Mouse (Mus musculus) frontal cortex, postnatal 10 days (tissue): ENCODE results near the gene Kalrn.

ENCODE experiments used
- DNase-seq, 2 experiments: peaks; one replicate each; pipeline ENCODE4 v3.0.0; 2022; ENCODE audit warnings: low spot score in 2 of 2, mixed read lengths in 1 of 2

Gene Kalrn

DNA sequence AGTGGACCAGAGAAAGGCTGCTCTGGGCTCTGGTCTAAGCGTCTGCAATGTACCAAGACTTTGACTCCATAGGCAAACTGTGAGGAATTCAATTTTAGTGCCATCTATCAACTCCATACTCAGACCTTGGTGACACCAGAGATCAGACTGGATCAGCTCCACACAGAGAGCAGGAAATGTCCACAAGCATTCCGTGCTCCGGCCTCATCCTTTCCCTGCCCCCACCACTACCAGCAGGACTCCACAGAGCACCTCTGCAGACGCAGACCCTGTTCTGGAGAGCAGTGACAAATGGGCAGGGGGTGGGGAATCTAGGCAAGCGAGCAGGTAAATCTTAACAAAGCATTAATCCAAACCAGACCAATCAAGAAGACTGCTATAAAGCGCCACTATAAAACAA, 15.4 kb downstream of the Kalrn start:
- DNase-seq, result no peak

DNA sequence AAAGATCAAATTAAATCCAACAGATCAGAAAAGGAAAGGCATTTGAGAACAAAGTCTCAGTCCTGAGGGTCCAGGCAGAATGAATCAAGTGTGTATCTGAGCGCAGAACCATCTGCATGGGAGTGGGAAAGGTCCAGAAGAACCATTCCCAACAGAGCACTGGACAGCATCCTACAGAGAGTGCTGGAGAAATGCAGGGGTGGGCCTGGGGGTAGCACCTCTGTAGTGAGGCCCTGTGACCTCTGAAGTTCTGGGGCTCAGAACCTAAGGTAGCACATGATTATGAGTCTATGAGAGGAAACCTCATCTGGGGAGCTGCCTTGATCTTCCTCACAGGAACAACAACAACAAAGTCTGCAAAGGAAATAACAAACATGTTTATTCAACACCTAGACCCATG, 20.6 kb downstream of the Kalrn start:
- no peak for DNase-seq

DNA sequence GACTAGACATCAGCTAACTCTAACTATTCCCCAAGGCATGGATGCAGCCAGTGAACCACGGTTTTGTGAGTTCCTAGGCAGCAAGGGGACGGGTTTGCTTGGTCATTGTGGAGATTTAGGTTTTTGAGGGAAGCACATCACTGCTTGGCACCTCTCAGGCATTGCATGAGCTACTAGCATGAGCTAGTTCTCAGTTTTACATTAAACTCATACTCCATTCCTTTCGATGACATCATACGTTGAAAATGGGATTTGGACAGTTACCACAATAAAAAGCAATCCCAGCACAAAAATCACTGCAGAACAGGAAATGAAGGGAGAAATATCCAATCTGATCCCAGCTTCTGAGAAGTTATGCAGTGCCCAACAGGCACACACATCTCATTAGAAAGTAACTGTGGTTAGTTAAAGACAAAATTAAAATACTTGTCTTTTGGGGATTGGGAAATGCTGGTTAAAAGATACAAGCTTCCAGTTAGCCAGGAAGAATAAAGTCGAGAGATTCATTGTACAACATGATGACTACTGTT, 23.8 kb downstream of the Kalrn start:
- no peak for DNase-seq

DNA sequence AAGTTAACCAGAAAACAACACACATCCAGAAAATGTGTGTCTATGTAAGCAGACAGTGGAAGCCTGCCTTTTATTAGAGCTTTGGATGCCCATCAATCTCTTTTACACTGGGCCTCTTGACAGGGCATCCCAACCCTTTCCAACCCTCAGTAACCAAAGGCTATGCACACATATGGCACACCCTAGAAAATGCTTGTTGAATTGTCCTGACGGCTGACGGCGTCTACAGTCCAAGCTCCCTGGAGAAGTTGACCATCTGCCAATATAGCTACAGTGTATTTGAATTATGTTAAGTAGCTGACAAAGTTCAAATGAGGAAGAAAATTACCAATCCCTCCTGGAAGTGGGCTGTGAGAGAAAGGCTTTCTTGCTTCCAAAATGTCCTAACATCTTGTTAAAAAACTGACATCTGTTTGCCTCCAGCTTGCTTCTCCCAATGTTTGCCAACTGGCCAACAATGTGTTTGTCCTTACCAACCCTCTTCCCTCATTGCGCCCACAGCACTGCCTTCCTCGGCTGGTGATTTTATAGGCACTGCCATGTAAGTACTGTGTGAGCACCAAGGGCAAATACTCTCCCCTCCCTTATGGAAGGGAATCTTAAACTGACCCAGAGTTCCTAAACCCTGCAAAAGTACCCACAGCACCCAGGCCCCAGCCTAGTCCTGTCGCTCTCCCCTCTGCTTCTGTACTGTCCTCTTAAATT, 26.4 kb downstream of the Kalrn start:
- DNase-seq, result no peak

DNA sequence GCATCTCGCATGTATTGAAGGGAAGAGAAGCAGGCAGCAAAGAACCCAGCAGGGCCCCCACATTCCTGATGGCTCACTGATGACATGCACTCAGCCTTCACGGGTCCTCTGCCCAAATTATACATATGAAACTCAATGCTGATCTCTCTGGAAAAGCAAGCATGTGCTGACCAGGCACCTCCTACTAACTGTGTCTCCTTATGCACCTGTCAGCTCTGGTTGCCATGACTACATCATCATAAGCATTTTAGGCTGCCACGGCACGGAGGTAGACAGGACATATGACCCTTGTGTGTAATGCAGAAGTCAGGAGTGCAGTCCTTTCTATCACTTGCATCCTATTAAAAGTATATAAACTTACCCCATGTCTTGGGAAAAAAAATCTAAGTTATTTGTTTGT, 29.6 kb downstream of the Kalrn start:
- no peak for DNase-seq

DNA sequence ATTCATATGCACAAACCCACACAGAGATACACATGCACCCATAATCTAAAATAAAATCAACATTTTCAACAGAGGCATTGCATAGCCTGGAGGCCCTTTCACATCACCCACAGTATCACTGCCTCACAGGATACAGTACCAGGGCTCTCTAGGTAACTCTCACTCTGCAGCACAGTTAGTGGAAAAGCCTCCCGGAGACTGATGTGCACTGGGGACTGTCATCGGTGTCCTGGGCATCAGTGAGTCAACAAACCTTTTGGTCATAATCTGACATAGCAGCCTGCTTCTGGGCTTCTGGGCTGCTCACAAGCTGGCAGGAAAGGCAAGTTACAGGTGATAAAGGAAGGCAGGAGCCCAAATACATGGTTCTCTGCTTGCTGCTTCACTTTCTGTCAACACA, 31.0 kb downstream of the Kalrn start:
- DNase-seq, result no peak

DNA sequence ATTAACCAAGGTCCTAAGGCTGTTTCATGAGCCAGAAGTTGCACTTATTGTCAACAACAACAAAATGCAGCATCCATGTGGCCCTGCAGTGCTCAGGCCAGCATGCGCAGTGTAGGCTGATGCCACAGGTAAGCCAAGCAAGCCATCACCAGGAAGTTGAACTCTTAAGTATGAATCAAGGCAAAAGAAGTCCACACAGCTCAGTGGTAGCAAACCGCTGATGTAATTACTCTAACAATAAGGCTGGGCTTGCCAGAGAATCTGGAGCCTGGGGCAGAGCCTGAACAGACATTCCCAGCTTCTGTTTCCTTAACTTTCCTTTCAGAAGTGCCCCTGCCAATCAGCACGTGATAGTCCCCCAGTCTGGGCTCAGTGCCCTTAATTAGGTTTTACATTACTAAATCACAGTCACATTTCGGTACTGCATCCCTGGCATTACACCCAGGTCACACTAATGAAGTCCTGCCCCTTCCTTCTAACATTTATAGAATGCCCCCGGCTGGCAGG, 34.6 kb downstream of the Kalrn start:
- no peak for DNase-seq

DNA sequence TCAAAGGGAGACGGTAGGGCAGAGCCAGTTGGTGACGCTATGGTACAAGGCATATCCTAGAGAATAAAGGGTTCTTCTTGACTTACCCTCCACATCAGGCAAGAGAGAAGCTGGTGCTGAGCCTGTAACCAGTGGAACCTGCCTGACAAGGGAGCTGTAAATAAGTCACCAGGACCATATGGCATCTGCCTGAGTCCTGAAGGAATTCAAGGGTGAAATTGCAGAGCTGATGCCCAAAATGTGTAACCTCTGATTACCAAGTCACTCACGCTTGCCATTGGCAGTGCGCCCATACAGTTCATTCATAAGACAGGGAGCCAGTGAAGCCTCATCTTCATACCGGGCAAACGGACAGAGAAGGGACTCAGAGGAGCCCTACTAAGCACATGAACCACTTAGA, 37.0 kb downstream of the Kalrn start:
- no peak for DNase-seq

DNA sequence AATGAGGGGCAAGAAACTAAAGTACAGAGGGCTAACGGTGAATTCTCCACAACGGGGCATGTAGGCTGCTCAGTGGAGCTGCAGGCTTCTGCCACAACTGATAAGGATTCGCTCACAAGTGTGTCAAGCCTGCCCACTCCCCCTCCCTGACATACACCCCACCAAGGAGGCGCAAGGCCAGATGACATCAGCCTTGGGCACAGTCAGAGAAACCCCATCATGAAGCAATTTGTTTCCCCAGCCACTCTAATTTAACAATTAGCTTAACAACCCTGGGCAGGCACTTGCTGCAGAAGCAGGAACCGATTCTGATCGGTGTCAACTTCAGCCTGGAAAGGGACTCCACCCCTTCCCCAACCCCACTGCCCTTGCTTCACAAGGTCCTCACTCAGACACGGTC, 38.2 kb downstream of the Kalrn start:
- DNase-seq, result no peak

DNA sequence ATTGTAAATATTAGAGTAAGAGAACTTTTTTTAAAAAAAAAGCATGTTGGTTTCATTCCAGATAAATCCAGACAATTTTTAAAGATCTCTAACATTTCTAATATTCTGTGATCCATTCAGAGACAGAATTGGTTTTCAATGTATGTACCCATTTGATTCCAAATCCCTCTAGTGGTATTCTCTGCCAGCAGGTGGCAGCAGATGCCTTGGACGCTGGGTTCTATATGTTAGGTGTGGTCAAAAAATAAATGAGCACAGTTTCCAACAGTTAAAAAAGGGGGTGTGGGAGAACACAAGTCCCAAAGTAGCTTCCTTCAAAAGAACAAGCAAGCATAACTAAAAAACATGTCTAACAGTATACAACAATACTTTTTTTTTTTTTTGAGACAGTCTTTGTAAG, 41.8 kb downstream of the Kalrn start:
- DNase-seq, result no peak

DNA sequence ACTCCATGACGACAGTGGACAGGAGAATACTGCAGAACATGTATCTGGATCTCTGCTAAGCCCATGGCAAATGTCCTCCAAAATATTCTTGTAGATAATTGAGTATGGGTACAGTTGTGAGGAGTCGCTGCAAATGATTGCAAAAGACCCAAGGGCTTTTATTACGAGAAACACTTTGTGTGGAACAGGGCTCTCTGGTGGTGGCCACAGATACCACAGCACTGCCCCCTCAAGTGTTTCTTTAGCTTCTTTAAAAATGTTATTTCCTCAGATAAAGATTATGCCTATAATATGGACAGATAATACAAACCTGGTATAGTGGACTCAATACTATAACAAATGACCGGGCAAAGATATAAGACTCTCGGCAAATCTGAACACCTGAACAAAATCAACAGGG, 43.3 kb downstream of the Kalrn start:
- no peak for DNase-seq

DNA sequence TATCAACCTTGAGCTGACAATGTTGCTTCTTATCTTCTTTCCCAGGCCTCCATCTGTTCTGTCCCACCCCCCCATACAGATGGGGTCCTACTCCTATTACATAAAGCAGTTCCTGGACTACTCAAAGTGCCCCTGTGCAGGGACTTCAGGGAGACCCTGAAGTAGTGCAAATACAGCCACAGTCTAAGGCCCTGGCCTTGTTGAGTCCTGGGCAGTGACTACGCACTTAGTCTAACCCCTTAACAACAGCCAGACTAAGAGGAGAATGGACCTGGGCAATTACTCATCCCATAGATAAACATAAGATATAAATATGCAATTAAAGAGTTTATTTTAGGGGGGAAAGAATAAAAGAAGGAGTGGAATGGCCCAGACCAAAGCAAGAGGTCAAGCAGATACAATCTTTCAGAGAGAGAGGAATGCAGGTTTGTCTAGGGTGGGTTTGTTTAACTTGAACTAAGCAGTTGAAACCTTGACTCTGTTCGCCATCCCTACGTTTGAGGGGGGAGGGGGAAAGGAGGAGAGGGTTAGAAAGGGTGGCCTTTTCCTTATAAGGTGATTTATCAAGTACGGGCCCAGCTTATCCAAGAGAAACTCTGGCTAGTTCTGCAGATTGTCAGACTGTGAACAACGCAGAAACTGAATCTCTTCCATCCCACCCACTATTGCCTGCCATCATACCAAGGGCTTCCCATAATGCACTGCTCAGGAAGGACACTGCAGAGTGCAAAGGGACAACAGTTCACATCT, 44.9 kb downstream of the Kalrn start:
- DNase-seq, result no peak

DNA sequence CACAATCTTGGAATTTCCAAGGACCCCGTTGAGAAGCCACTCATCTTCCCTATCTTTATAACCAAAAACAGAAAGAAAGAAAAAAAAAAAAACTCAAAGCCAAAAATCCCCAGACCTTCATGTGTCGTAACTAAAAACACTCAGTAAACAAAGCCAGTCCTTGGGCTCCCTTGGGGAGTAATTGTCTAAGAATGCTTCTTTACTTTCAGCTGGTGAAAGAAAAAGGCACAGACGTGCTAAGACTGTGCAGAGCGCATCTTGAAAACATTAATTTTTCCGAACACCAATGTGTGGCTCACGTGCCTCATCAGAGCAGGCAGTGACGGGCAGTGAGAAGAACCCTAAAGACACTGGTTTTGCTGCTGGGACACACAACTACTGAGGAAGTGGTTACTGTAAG, 47.0 kb downstream of the Kalrn start:
- no peak for DNase-seq

DNA sequence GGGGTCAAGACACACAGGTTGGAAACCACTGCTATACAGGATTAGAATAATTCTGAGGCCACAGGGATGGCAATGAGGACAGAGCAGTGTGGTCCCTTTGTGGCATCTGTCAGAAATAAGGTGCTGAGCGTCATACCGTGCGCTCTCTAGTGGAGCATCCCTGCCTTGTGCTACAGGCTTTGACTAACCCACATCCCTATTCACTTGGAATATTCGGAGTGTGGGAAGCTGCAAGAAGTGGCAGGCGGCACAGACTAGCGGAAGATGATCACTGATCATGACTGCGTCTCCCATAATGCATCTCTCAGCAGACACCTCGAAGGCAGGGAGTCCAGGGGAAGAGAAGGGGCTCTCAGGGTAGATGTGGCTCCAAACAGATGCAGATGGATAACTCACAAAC, 47.5 kb downstream of the Kalrn start:
- peak; percentile 49 to 60 for DNase-seq

DNA sequence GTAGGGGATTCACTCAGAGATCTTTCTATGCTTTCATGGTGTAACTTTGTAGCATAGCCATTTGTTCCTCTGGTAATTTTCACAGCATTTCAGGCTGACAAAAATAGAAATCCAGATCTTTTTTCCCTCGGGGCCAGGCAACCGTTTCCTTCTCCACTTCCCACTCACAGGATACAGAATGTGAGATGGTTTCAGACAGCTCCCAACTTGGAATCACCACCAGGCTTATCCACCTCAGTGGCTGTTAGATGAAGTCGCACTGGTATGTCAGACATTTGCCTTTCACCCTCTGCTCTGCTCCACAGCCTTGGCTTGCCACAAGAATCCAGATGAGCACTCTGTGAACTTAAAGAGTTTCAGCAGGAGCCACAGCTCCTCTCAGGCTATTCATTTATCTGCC, 48.1 kb downstream of the Kalrn start:
- no peak for DNase-seq

DNA sequence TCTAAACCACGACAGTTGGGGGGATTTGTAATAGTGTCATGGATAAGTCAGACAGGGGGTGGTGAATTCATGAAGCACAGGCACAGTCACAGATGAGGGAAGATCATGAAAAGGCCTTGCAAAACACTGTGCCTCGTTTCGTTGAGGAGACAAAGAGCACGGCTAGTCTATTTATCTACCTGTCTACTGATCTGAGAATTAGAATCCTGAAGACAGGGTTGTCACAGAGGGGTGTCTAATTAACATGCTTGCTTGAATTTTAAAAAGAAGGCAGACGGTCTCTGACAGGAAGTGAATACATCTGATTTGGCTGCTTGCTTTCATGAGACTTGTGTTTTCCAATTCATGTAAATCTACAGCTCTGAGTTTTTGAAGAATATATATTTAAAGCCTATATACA, 52.3 kb downstream of the Kalrn start:
- DNase-seq, result no peak

DNA sequence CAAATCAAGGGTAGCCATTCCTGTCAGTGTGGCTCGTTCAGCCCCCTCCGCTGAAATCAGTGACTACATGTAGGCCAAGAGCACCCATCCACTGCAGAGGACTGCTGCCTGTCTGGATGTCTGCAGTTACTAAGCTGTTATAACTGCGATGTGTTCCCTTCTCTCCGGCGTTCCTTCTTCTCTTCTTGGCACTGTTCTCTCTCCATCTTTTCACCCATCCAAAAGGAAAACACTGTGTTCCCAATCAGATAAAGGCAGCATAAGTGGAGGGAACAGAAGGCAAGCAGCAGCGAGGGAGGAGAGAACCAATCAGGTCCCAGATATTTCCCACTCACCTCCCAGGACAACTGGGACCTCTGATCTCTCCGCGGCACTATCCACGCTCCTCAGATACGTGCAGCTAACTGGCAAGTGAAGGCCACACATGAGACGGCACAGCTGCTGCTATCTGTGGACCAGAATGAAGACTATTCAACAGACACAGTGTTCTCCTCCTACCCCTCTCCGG, 56.4 kb downstream of the Kalrn start:
- DNase-seq, result no peak

DNA sequence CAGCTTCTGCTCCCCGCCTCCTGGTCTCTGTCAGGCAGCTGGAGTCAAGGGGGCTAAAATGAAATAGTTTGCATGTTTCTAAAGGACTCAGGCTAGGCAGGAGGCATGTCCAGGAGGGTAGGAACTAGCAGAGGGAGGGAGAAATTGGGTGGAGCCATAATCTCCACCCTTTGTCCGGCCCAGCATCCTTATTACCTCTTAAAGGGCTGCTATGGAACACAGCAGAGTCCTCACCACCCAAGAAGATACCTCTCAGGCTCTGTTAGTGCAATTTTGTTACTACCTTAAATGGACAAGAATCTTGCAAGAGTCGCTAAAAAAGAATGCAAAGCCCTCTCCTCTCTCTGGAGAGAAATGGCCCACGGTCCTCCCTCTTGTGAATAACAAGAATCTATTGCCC, 57.8 kb downstream of the Kalrn start:
- DNase-seq, result no peak

DNA sequence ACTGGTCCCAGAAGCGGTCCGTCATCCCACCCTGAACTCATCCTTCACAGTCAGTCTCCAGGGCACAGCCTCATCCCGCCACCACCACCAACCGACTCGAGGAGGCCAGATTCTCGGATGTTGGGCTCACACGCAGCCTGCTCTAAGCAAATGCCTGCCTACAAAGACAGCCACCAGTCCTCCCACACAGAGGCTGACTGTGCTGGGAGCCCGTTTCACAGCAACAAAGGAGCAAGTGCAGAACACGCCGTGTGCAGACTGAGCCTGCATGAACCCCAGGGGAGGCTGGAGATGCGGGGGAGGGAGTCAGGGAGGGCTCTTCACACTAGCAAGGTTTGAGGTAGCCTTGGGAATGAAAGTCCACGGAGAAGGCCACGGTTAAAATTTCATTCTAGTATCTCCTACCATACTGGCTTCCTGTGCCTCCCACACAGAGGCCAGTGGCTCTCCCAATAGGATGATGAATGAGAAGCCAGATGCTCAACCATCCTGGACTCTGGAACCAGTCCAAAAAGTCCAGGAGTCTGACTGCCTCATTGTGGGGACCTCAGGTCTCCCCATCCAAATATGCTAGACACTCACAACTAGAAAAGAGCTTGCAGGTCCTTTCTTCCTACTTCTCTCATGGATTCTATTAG, 59.3 kb downstream of the Kalrn start:
- DNase-seq, result peak; percentile 64 to 67

DNA sequence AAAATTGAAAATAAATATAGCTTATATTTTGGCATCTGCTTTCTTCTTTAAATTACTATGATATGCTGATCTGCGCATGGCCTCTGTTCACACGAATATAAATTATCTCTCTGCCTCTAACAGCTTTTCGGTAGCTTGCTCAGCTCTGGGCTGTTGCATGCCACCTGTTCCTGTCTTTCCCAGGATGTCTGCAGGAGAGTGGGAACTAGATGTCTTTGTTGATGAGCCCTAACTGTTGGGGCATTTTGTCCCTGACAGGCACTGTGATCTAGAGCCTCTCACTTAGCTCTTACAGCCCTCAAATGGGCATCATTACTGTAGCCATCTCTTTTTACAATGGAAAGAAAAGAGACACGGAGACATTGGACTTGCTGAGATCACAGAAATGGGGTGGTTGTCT, 61.0 kb downstream of the Kalrn start:
- DNase-seq, result no peak

DNA sequence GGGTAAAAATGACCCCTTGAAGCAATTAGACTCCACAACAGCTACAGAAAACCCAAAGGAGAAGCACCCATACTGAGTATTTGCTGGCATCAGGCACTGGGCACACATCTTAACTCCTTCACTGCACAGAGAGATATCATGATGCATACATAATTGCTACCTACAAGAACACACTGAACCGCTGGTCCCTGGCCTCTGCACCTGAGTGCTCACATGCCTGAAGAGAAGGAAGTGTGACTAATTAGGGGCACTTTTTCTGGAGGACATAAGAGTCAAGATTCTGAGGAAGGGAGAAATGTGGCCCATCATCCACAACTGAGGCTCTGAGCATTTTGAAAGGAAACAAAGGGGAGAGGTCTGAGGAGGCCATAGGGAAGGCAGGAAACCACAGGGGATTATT, 65.2 kb downstream of the Kalrn start:
- no peak for DNase-seq

DNA sequence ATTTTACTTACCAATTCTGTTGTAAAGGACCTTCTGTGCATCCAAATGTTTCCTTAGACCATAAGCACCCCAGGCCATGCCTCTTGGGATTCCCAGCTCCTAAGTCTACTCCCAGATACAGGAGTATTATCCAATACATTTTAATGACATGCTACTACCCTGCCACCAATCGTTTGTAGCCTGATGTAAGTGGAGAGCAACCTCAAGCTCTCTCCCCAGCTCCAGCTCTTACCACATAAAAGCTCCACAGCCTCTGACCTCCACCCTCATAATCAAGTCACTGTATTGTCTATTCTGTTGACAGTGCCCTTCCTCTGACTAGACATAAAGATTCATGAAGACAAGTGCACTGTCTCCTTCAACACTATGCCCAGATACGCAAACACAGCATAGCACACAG, 67.3 kb downstream of the Kalrn start:
- DNase-seq, result no peak

DNA sequence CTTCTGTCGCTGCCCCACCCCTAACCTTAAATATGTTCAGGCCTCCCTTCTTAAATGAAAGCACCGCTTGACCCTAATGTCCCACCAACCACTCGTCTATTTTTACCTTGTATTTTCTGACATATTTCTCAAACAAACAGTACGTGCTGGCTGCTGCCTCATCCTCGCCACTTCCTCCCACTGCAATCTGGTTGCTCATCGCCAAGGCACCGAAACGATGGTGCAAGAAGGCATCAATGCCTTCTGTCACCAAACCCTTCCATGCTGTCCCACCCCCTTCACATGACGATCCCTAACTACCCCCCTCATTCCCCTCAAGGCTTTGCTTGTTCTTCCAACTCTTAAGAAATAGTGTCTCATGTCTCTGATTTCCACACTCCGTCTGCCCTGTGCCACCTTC, 69.1 kb downstream of the Kalrn start:
- DNase-seq, result no peak
